Comparison of ENCODE assay signal across 8 mouse cellular contexts in the genomic region with DNA sequence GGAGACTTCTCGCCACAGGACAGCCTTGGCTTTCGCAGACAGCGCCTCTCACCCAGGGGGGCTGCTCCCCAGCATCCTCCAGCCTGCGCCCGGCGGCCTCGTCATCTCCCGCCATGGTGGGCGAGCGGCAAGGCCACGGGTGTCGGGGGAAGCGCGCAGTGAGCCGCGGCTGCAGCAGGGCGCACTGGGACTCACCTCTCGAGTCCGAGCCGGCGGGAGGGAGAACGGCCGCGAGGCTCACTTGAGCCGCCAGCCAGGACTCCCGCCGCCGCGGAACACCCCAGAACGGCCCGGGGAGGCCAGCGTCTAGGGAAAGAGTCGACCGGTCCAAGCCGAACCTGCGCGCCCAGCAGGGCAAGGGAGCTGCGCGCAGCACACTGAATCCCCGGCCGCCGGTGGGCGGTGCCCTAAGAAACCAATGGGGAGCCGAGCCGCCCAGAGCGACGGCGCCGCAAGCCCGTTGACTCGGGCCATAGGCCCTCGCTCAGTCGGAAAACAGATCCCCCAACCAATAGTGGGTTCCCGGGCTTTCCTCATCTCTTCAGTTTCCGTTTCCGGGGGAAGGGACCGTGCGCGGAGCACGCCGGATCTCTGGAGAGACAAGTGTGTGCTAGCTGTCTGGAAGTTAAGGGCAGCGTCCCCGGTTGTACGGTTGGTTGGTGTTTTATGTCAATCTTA. TPM values are rescaled to one million over a fixed set of nuclear protein-coding genes. Genes with fewer than 3 reads are reported as not detected.
DNase-seq lines count a peak whose midpoint lies in the region; ATAC-seq and TF ChIP-seq lines count a peak whose summit lies in the region.

A gene (minus strand): TSS at position 533 of the 678 bp plus-strand sequence.

- H3K27me3 ChIP-seq in kidney, embryonic 14.5 days (ENCODE audit: control insufficient read depth, insufficient read depth, low read length) = no peaks in the 10 kb centered on the region
- H3K27me3 ChIP-seq in limb, embryonic 15.5 days = no peaks in the 10 kb centered on the region

- H3K4me1 ChIP-seq in bone marrow macrophage, adult 2 months (ENCODE audit: control insufficient read depth, insufficient read depth, low read length) = peaks cover 3% of the 10 kb centered on the region
- no peaks in the 10 kb centered on the region for H3K4me1 ChIP-seq in embryonic fibroblast, embryonic 13.5 days (ENCODE audit: control insufficient read depth, insufficient read depth, low read length)
- peaks cover 11% of the 10 kb centered on the region; the same call in 1 of the 2 replicates for H3K4me1 ChIP-seq in kidney, embryonic 14.5 days (ENCODE audit: control insufficient read depth, insufficient read depth, low read length)
- peaks cover 8% of the 10 kb centered on the region; the same call in 1 of the 2 replicates for H3K4me1 ChIP-seq in limb, embryonic 15.5 days

- H3K9ac ChIP-seq in kidney, embryonic 14.5 days (ENCODE audit: low read depth, low read length) = peak within 1 kb of the TSS; percentile 92
- H3K9ac ChIP-seq in limb, embryonic 15.5 days = peak within 1 kb of the TSS; percentile 93

- peak within 1 kb of the TSS; percentile 48 for H3K27ac ChIP-seq in bone marrow macrophage, adult 2 months (ENCODE audit: insufficient read depth, low read depth, low read length)
- no peak within 1 kb of the TSS for H3K27ac ChIP-seq in embryonic fibroblast, embryonic 13.5 days (ENCODE audit: insufficient read depth, low read length)
- peak within 1 kb of the TSS; percentile 85 for H3K27ac ChIP-seq in kidney, embryonic 14.5 days (ENCODE audit: low read depth, low read length)
- peak within 1 kb of the TSS; percentile 86 for H3K27ac ChIP-seq in limb, embryonic 15.5 days

- H3K4me3 ChIP-seq in bone marrow macrophage, adult 2 months (ENCODE audit: insufficient read depth, low read length) = peak within 1 kb of the TSS; percentile 87
- peak within 1 kb of the TSS; percentile 90 for H3K4me3 ChIP-seq in embryonic fibroblast, embryonic 13.5 days (ENCODE audit: insufficient read depth, low read length)
- H3K4me3 ChIP-seq in kidney, embryonic 14.5 days (ENCODE audit: low read length) = peak within 1 kb of the TSS; percentile 96
- H3K4me3 ChIP-seq in limb, embryonic 15.5 days = peak within 1 kb of the TSS; percentile 99

- peak; percentile 99 for ATAC-seq in kidney, embryonic 14.5 days (ENCODE audit: low FRiP score, low TSS enrichment)
- ATAC-seq in limb, embryonic 15.5 days (ENCODE audit: insufficient number of reproducible peaks, low FRiP score, low TSS enrichment, low read depth) = peak; percentile 98

- H3K36me3 ChIP-seq in kidney, embryonic 14.5 days (ENCODE audit: control insufficient read depth, insufficient read depth, low read length) = peaks cover 9% of the 10 kb centered on the region
- peaks cover 9% of the 10 kb centered on the region for H3K36me3 ChIP-seq in limb, embryonic 15.5 days

- under 1% methylated on average over 59 of the region's 64 CpGs for WGBS in kidney, embryonic 14.5 days
- WGBS in limb, embryonic 15.5 days = under 1% methylated on average over 64 of the region's 64 CpGs

- peak within 1 kb of the TSS; percentile 52 for H3K4me2 ChIP-seq in kidney, embryonic 14.5 days (replicated peaks; ENCODE audit: low read depth, low read length)
- H3K4me2 ChIP-seq in limb, embryonic 15.5 days = peak within 1 kb of the TSS; percentile 85

- TF ChIP-seq POLR2A in bone marrow macrophage, adult 2 months (IDR thresholded peaks at IDR 0.05; ENCODE audit: borderline replicate concordance, low read depth, low read length) = no peak
- TF ChIP-seq POLR2A in embryonic fibroblast, embryonic 13.5 days (IDR thresholded peaks at IDR 0.05; ENCODE audit: low read depth, low read length) = peak; percentile 77

- DNase-seq in A20 (ENCODE audit: low read depth, low spot score) = peak; percentile 95
- peak; percentile 91 to 93 for DNase-seq in heart, adult 9 months (ENCODE audit: low spot score in 2 of 2)
- peak; percentile 82 for DNase-seq in monocyte, adult 2 months (ENCODE audit: low read depth in 1 of 2, low spot score in 2 of 2)
- peak; percentile 91 to 92 for DNase-seq in spleen, postnatal 36 days (ENCODE audit: low spot score in 2 of 2)

- peaks cover 33% of the 10 kb centered on the region for H3K9me3 ChIP-seq in kidney, embryonic 14.5 days (ENCODE audit: control insufficient read depth, low read length)
- H3K9me3 ChIP-seq in limb, embryonic 15.5 days = peaks cover 18% of the 10 kb centered on the region; the same call in 1 of the 2 replicates

- TF ChIP-seq CTCF in bone marrow macrophage, adult 2 months (IDR thresholded peaks at IDR 0.05; ENCODE audit: low read depth, low read length) = no peak
- TF ChIP-seq CTCF in embryonic fibroblast, embryonic 13.5 days (IDR thresholded peaks at IDR 0.05; ENCODE audit: borderline replicate concordance, insufficient read depth, low read length) = no peak

RNA-seq across cellular contexts. Expression of the gene that starts here (rescaled TPM):
- 12.2 and 14.3 TPM in 2 replicates for polyA plus RNA-seq in bone marrow macrophage, adult 2 months (2012; ENCODE audit: insufficient read depth, insufficient read length, missing spikeins)
- 27.3 and 35.3 TPM in 2 replicates for polyA plus RNA-seq in embryonic fibroblast, embryonic 13.5 days (2011; ENCODE audit: insufficient read length, low read depth, missing spikeins)
- 26.4 and 36.6 TPM in 2 replicates for polyA plus RNA-seq in kidney, embryonic 14.5 days (2014; fragmentation: Nextera tagmentation; extraction: Ambion mirVana)
- 23.7 and 27.2 TPM in 2 replicates for polyA plus RNA-seq in limb, embryonic 15.5 days (2015; fragmentation: Nextera tagmentation; extraction: Ambion mirVana)
